Mouse (Mus musculus) mouse trophoblast stem cell (cell line): ENCODE measurements around the gene Dock10.
"Not testable (repeated sequence)": the region's sequence is repeated elsewhere in the genome, so short reads cannot be mapped to it uniquely, and the experiment has no call there.

Source experiments
- in situ Hi-C, 2 experiments: fragments of 300-500 bp; cut with MseI, MboI; formaldehyde crosslinking; loops; 2 replicates in 1 of 2; 3 replicates in 1 of 2; pipeline ENCODE4 v1.15.1; 2025

Gene Dock10

GRCm38 (mm10) chr1:80757977-80758797 is at the start of gene Dock10:
TSS of gene Dock10 (minus strand) at chr1:80758527.
- in situ Hi-C loops, result no loop called here

- in situ Hi-C loops, result no loop called here
These were observed 48.6 kb upstream of the Dock10 start for GRCm38 (mm10) chr1:80806835-80807398.

GRCm38 (mm10) chr1:80802023-80802422 is 43.7 kb upstream of the Dock10 start:
- in situ Hi-C loops, result no loop called here

GRCm38 (mm10) chr1:80785066-80785779 is 26.9 kb upstream of the Dock10 start:
- in situ Hi-C loops, result no loop called here

GRCm38 (mm10) chr1:80784155-80784554 is 25.8 kb upstream of the Dock10 start:
- in situ Hi-C loops, result no loop called here

- in situ Hi-C loops, result no loop called here
These were observed 7.2 kb upstream of the Dock10 start for GRCm38 (mm10) chr1:80765504-80765903.

GRCm38 (mm10) chr1:80763042-80763950 is 5.0 kb upstream of the Dock10 start:
- in situ Hi-C loops, result no loop called here

- in situ Hi-C loops, result no loop called here
These were observed 464 bp upstream of the Dock10 start for GRCm38 (mm10) chr1:80758798-80759184.

DNA sequence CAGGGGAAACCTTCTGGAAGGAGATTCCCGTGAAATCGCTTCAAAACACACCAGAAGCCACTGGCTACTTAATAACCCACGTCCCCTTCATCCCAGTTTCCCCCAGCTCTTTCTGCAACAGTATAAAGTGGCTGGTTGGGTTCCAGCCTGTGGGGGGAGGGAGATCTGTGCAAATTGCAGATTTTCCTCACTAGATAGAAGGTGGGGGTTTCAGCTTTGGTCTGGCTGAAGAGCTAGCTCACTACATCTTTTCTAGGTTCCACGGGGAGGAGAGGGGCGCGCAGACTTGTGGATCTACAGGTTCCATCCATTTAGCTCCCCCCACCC is 714 bp downstream of the Dock10 start:
- in situ Hi-C loops, result no loop called here

DNA sequence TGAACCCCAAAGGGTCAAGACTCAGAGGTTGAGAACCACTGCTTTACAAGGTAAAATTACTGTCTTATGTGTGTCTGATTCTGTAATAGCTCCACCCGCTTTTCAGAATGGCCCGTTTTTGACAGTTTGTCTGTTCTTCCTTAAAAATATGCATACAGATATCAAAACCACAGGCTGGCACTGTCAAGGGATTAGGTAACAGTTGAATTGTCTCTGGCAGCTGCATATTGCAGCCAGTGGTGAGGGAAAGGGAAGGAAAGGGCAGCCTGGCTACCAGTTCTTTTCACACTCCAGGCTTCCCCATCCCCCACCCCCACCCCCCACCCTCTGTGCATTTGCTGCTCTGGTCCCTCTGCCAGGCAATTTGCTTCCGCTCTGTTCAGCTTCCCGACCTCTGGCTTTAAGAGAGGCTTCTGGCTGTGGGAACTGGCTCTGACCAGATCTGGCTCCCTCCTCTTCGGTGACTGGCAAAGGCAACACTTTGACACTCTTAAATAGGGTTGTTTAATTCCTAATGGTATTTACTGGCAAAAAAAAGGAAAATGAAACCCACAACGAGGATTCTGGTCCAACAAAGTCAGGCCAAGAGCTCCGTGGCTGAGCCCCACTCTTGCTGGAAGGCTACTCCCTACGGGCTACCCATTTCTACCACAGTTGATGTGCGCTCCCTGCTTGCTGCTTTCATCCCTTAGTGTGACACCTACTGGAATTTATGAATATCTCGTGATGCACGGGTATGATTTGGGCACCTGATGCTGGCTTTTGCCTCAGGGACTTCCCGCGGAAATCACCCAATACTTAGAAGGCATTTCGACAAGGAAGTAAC is 1.3 kb downstream of the Dock10 start:
- in situ Hi-C loops, result no loop called here

DNA sequence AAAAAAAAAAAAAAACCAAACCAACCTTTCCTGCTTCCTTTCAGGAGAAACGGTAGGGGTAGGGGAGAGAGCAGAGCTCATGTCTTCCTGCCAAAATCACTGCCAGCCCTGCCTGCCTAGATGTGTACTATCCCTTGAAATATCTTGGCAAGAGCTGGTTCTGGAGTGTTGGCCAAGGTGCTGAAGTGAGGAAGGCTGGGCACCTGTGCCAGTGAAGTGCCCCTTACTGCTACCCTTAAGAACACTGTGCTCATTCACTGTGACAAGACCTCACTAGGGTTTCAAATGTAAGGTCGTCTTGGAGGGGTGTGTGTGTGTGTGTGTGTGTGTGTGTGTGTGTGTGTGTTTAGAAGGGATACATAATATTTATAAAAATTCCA is 2.3 kb downstream of the Dock10 start:
- in situ Hi-C loops, result no loop called here

- in situ Hi-C loops, result no loop called here
These were observed 2.8 kb downstream of the Dock10 start for GRCm38 (mm10) chr1:80755296-80756059.

- in situ Hi-C loops, result not testable (repeated sequence)
These were observed 9.2 kb downstream of the Dock10 start for GRCm38 (mm10) chr1:80749122-80749521.

GRCm38 (mm10) chr1:80746691-80747463 is 11.4 kb downstream of the Dock10 start:
- in situ Hi-C loops, result no loop called here

DNA sequence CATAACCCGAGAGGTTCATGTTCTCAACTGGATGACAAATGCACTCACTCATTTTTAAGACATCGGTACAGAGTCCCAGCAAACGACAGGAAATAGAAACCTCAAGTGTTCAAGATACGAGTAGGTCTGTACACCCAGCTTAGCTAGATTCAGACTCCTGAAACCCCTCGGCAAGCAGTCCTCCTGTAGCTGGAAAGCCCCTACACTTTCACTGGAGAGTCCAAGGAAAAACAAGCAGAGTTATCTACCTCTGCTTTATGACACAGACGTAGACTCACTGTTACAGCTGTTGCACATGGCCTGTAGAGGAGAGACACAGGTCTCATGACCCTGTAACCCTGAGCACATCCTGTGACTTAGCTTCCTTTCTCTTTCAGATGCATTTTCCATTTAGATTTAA is 12.1 kb downstream of the Dock10 start:
- in situ Hi-C loops, result no loop called here

GRCm38 (mm10) chr1:80739472-80739871 is 18.9 kb downstream of the Dock10 start:
- in situ Hi-C loops, result no loop called here

GRCm38 (mm10) chr1:80737812-80738391 is 20.4 kb downstream of the Dock10 start:
- in situ Hi-C loops, result no loop called here

DNA sequence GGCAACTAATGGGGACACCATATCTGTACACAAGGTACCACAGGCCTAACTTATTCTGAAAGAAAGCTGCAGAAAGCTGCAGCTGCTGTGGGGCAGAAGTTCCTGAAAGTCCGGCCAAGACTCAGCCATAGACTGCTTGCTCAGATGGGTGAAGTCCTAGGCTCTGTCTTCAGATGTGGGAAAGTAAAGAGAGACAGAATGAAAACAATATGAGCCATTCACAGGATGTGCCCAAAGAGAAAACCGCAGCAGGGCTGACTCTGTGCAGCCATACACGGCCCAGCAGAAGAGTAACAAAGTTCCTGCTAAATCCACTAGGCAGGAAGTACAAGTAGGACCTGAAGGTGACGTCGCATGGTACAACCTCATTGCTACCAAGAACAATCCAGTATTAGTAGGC is 27.7 kb downstream of the Dock10 start:
- in situ Hi-C loops, result no loop called here

- in situ Hi-C loops, result no loop called here
These were observed 28.2 kb downstream of the Dock10 start for GRCm38 (mm10) chr1:80730174-80730573.
